Mouse (Mus musculus) G1E (cell line): ENCODE results near the gene Ddx42. TPM values are rescaled to one million over a fixed set of nuclear protein-coding genes. Genes with fewer than 3 reads are reported as not detected.

ENCODE experiments used
- ATAC-seq: 2 replicates; pipeline ENCODE4 v1.8.0; 2016; ENCODE audit warnings: mild to moderate bottlenecking; ENCODE audit not compliant: insufficient number of reproducible peaks, poor library complexity, low FRiP score, severe bottlenecking; ENCODE audit errors: extremely low read depth
- DNase-seq: peaks from one replicate; pipeline ENCODE4 v3.0.0; 2012; ENCODE audit warnings: low spot score
- H3K27me3 ChIP-seq: 2 replicates; pipeline ENCODE4 v1.6.1; 2012; ENCODE audit warnings: mild to moderate bottlenecking, low read length, inconsistent platforms; ENCODE audit not compliant: insufficient read depth
- H3K36me3 ChIP-seq: replicated peaks from 2 replicates; pipeline ENCODE3; 2012; ENCODE audit warnings: mild to moderate bottlenecking, inconsistent platforms
- H3K4me1 ChIP-seq: 2 replicates; pipeline ENCODE4 v1.6.1; 2012; ENCODE audit warnings: low read depth, low read length, inconsistent platforms, mixed read lengths; ENCODE audit not compliant: insufficient read depth
- H3K4me3 ChIP-seq: 2 replicates; pipeline ENCODE4 v1.5.1; 2012; ENCODE audit warnings: low read depth, mild to moderate bottlenecking, inconsistent platforms, low read length, moderate library complexity, mixed read lengths
- H3K9me3 ChIP-seq: replicated peaks from 2 replicates; pipeline ENCODE4 v1.6.1; 2012; ENCODE audit warnings: inconsistent platforms
- CTCF ChIP-seq: IDR thresholded peaks from 2 replicates; pipeline ENCODE4 v1.5.1; 2012; ENCODE audit warnings: low read depth, low read length, inconsistent platforms, mixed read lengths
- GATA1 ChIP-seq: IDR thresholded peaks from 2 replicates; pipeline ENCODE4 v1.6.1; 2012; ENCODE audit warnings: borderline replicate concordance, low read length, inconsistent platforms, mixed read lengths
- GATA2 ChIP-seq: IDR thresholded peaks from 2 replicates; pipeline ENCODE4 v1.6.1; 2012; ENCODE audit warnings: low read depth, low read length, inconsistent platforms, borderline replicate concordance
- POLR2AphosphoS5 ChIP-seq: IDR thresholded peaks from 2 replicates; pipeline ENCODE4 v1.6.1; 2012; ENCODE audit warnings: low read depth, low read length, inconsistent platforms; ENCODE audit not compliant: insufficient replicate concordance
- TAL1 ChIP-seq: conservative IDR thresholded peaks from 2 replicates; pipeline ENCODE4 v1.6.1; 2012; ENCODE audit warnings: low read depth, low read length, inconsistent platforms, mixed read lengths
- polyA plus RNA-seq: library from polyadenylated mRNA; stranded (reverse); fragments of >175 nt; gene quantifications from 2 replicates; pipeline ENCODE4 v1.2.3, GENCODE M21; 2012
- total RNA-seq, 2 experiments: library from RNA; stranded (forward) in 1 of 2; stranded (reverse) in 1 of 2; fragments of 200-1000 nt in 1 of 2; fragments of >200 nt in 1 of 2; fragmentation: Nextera tagmentation in 1 of 2; gene quantifications; 2 replicates each; pipeline ENCODE4 v1.2.3; 2014 to 2017

Gene Ddx42
- total and polyA plus RNA-seq, 3 experiments, result 50.3 to 112 (median 63.7) TPM

DNA sequence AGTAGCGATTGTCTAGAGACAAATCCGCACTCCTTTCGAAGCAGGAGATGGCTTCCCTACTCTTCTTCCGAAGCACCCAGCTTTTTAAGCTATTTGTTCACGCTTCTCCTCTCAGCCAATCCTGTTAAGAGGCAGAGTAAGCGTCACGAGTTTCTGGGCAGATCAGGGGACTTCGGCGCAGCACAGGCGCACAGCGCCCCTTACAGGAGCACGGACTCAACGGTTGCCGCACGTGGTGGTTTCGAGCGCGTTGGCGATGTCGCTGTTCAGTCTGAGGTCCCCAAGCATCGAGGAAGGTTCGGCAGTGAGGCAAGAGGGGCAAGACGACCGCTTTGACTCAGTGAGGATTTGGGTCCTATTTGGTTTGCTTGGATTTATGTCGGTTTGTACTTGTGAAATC, 59.7 kb downstream of the Ddx42 start, which contains the start of gene Tcam1:
Gene Tcam1 (plus strand): TSS at position 219 of the 400 bp plus-strand sequence.
- peak within 1 kb of the TSS; percentile 59; the same call in 1 of the 2 replicates for H3K4me3 ChIP-seq
- TF ChIP-seq POLR2AphosphoS5 (no peak), GATA2 (no peak)
- peaks cover 1% of the 10 kb centered on the region for H3K36me3 ChIP-seq
- peaks cover 24% of the 10 kb centered on the region for H3K27me3 ChIP-seq
- peak; percentile 57; the same call in 1 of the 2 replicates for ATAC-seq
- peaks cover 35% of the 10 kb centered on the region for H3K4me1 ChIP-seq
- DNase-seq, result peak; percentile 64
- no peaks in the 10 kb centered on the region for H3K9me3 ChIP-seq

DNA sequence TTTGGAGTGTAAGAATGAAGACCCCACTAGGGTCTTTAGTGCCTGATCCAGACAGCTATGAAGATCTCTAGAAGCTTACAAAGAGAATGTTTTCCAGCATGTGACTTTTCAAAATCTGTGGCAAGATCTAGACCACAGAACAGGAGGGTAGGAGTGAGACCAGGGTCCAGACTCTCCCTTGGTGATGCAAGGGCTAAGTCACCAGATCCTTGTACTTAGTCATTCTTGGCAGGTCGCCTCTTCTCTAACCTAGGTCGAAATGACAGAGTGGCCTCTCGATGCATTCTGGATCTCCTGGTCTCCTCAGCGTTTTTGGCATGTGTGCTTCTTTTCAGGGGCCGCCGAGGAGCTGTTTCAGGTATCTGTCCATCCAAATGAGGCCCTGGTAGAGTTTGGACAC, 65.7 kb downstream of the Ddx42 start:
- no peaks in the 10 kb centered on the region for H3K4me1 ChIP-seq
- ATAC-seq (no peak), DNase-seq (no peak)
- no peaks in the 10 kb centered on the region for H3K9me3 ChIP-seq
- TF ChIP-seq TAL1, result no peak
- no peak for TF ChIP-seq POLR2AphosphoS5
- no peak for TF ChIP-seq GATA1
- TF ChIP-seq GATA2, result no peak
- no peak for TF ChIP-seq CTCF
- H3K4me3 ChIP-seq, result no peak overlapping the region
- H3K27me3 ChIP-seq, result peaks cover 66% of the 10 kb centered on the region
- H3K36me3 ChIP-seq, result no peaks in the 10 kb centered on the region

DNA sequence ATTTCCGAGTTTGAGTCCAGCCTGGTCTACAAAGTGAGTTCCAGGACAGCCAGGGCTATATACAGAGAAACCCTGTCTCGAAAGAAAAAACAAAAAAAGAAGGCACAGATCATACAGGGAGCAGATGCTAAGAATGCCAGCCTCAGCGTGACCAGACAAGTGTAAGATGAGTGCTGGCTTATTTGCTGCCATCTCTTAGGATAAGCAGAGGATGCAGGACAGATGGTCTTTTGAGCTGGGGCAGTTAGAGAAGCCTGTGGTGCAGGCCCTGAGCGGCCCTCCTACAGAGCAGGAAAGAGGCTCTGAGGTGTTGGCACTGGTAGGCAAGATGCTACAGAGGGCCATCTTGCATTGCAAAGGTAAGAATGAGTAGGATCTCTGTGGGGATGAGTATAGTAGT, 66.6 kb downstream of the Ddx42 start:
- Histone ChIP-seq H3K4me1 (no peaks in the 10 kb centered on the region), H3K36me3 (no peaks in the 10 kb centered on the region), H3K9me3 (no peaks in the 10 kb centered on the region), H3K4me3 (no peak overlapping the region), H3K27me3 (peaks cover 66% of the 10 kb centered on the region)
- TF ChIP-seq TAL1, result no peak
- TF ChIP-seq POLR2AphosphoS5, result no peak
- TF ChIP-seq GATA2, result no peak
- TF ChIP-seq GATA1, result no peak
- no peak for TF ChIP-seq CTCF
- ATAC-seq (no peak), DNase-seq (no peak)

DNA sequence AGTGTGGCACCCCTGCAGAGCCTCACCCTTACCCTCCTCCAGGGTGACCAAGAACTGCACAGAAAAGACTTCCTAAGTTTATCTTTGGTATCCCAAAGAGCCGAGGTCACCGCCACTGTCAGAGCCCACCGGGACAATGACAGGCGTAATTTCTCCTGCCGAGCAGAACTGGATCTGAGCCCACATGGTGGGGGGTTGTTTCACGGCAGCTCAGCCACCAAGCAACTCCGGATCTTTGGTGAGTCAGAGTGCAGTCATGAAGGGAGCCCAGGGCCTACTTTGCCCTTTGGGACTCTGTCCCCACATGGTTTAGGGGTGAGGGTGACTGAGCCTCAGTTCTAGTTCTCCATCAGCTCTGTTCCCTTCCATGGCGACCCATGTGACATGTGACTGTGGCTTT, 67.4 kb downstream of the Ddx42 start:
- Histone ChIP-seq H3K9me3 (no peaks in the 10 kb centered on the region), H3K4me3 (no peak overlapping the region), H3K4me1 (no peaks in the 10 kb centered on the region), H3K36me3 (no peaks in the 10 kb centered on the region), H3K27me3 (peaks cover 63% of the 10 kb centered on the region)
- DNase-seq (no peak), ATAC-seq (no peak)
- TF ChIP-seq GATA2 (no peak), POLR2AphosphoS5 (no peak), GATA1 (no peak), TAL1 (no peak), CTCF (no peak)

DNA sequence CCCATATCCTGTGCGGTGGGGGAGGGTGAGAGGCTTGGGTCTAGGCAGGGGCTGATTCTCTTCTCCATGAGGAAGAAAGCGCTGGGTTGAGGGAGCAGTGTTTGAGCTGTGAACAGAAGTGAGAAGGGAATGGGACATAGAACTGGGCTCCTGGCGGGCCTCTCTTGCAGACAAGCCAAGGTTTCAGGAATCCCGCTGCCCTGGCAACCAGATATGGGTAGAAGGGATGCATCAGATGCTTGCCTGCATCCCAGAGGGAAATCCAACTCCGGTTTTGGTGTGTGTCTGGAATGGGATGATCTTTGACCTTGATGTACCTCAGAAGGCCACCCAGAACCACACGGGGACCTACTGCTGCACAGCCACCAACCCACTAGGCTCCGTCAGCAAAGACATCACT, 69.5 kb downstream of the Ddx42 start:
- TF ChIP-seq GATA2 (no peak), POLR2AphosphoS5 (no peak), CTCF (no peak), GATA1 (no peak), TAL1 (no peak)
- peaks cover 66% of the 10 kb centered on the region for H3K27me3 ChIP-seq
- no peaks in the 10 kb centered on the region for H3K36me3 ChIP-seq
- H3K9me3 ChIP-seq, result no peaks in the 10 kb centered on the region
- H3K4me1 ChIP-seq, result peaks cover 6% of the 10 kb centered on the region
- no peak overlapping the region for H3K4me3 ChIP-seq
- ATAC-seq (no peak), DNase-seq (no peak)

DNA sequence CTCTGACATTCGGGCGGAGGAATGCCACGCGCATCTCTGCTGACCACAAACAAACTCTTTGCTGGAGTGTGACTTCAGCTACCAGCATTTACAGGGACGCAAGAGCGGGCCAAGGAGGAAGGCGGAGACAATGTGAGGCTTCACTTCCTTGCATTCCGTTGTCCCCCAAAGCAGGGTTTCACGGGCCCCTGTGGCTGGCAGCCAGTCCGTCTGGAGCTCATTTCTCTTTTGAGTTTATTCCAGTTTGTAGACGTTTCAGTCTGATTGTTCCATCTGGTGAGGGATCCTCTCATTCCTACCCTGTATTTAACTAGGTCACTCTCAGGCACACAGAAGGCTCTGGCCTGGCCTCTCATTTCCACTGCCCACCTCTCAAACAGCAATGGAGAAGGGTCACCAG, 70.3 kb downstream of the Ddx42 start:
- ATAC-seq, result no peak
- no peak for DNase-seq
- peaks cover 68% of the 10 kb centered on the region for H3K27me3 ChIP-seq
- no peak overlapping the region for H3K4me3 ChIP-seq
- H3K36me3 ChIP-seq, result no peaks in the 10 kb centered on the region
- peaks cover 6% of the 10 kb centered on the region for H3K4me1 ChIP-seq
- TF ChIP-seq TAL1, result no peak
- no peak for TF ChIP-seq CTCF
- no peak for TF ChIP-seq POLR2AphosphoS5
- no peak for TF ChIP-seq GATA1
- TF ChIP-seq GATA2, result no peak
- H3K9me3 ChIP-seq, result no peaks in the 10 kb centered on the region

DNA sequence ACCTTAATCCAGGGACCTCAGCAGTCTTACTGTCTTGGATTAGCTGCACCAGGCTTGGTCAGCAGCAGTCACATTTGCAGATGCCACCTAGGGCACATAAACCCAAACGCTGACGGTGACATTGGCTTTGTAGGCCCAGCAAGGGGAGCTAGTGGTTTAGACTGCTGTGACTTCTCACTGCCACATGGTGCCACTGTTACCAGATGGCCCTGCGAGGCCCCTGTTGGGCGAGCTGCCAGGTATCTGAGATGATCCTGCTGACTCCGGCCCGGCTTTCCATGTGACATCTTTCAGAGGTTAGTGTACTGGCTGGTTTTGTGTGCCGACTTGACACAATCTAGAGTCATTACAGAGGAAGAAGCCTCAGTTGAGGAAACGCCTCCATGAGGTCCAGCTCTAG, 72.6 kb downstream of the Ddx42 start:
- TF ChIP-seq CTCF, result no peak
- no peak for TF ChIP-seq TAL1
- TF ChIP-seq POLR2AphosphoS5, result no peak
- no peak for TF ChIP-seq GATA1
- H3K27me3 ChIP-seq, result peaks cover 49% of the 10 kb centered on the region
- ATAC-seq (no peak), DNase-seq (no peak)
- H3K36me3 ChIP-seq, result no peaks in the 10 kb centered on the region
- H3K9me3 ChIP-seq, result no peaks in the 10 kb centered on the region
- no peak overlapping the region for H3K4me3 ChIP-seq
- peaks cover 6% of the 10 kb centered on the region for H3K4me1 ChIP-seq
